Mouse (Mus musculus): ENCODE measurements around the gene Fhl4. TPM values are rescaled to one million over a fixed set of nuclear protein-coding genes. Genes with fewer than 3 reads are reported as not detected.

Gene Fhl4
- polyA plus RNA-seq, 1 experiment from 2014 or later = 2.9 TPM

DNA sequence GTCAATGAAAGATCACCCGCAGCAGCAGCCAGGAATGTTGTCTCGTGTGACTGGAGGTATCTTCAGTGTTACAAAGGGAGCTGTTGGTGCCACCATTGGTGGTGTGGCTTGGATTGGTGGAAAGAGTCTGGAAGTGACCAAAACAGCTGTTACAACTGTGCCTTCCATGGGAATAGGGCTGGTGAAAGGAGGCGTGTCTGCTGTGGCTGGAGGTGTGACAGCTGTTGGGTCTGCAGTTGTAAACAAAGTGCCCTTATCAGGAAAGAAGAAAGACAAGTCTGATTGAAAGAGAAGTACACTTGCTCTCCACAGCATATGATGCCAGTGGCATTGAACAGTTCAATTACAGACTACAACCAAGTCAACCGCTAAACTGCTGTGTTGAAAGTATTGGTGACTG lies 12.1 kb upstream of the Fhl4 start:
- H3K9me3 ChIP-seq (ENCODE audit: control insufficient read depth, low read length) = no peaks in the 10 kb centered on the region
- H3K4me1 ChIP-seq (ENCODE audit: control insufficient read depth, insufficient read depth, low read depth, low read length) = no peaks in the 10 kb centered on the region
- no peak overlapping the region for H3K9ac ChIP-seq (ENCODE audit: low read depth, low read length)
- H3K36me3 ChIP-seq (ENCODE audit: control insufficient read depth, insufficient read depth, low read length) = peaks cover 3% of the 10 kb centered on the region; the same call in 1 of the 2 replicates
- no peaks in the 10 kb centered on the region for H3K27me3 ChIP-seq (replicated peaks; ENCODE audit: control insufficient read depth, insufficient read depth, low read length)
- H3K4me3 ChIP-seq (ENCODE audit: low read length) = no peak overlapping the region
- ATAC-seq = no peak
- H3K4me2 ChIP-seq (ENCODE audit: low read length) = no peak overlapping the region
- 94% methylated on average over 4 of the region's 4 CpGs for WGBS
- no peak overlapping the region for H3K27ac ChIP-seq (ENCODE audit: low read depth, low read length)

DNA sequence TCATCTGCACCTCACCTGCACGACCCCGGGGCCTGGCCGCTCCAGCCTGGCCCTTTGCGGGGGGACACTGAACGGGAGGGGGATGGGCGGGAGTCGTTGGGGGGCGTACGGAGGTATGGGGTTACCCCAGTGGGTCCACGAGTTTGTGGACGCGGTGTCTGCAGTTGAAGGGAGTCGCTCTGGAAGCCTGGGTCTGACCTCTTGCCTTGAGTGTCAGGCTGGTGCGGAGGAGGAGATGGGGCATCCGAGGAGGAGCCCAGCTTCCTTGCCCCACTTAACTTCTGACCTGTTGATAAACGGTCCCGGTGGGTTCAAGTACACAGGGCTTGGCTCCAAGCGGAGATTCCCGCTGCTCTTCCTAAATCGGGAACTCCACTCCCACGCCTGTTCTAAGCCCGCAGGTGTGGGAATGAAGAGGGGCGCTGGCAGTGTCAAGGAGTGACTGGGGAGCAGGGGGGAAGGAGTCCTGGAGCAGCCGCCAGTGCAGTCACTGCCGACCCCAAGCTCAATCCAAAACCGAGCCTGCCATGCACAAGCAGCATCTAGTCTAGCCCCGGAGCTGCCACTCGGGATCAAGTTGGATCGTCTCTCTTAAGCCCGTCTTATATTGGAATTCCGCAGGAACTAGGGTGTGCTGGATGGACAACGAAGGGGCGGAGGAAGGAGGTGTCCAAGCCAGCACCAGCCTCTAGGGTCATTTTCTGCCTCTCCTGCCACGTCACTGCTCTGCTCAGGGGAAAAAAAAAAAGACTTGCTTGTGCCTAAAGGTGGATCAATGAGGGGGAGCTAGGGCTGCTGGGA lies 990 bp upstream of the Fhl4 start:
- Histone ChIP-seq H3K4me3 (ENCODE audit: low read length) (peak overlapping the region; percentile 90), H3K4me2 (ENCODE audit: low read length) (peak overlapping the region; percentile 95), H3K27me3 (replicated peaks; ENCODE audit: control insufficient read depth, insufficient read depth, low read length) (no peaks in the 10 kb centered on the region), H3K9ac (ENCODE audit: low read depth, low read length) (peak overlapping the region; percentile 92), H3K9me3 (ENCODE audit: control insufficient read depth, low read length) (no peaks in the 10 kb centered on the region), H3K4me1 (ENCODE audit: control insufficient read depth, insufficient read depth, low read depth, low read length) (peaks cover 18% of the 10 kb centered on the region), H3K27ac (ENCODE audit: low read depth, low read length) (peak overlapping the region; percentile 87), H3K36me3 (ENCODE audit: control insufficient read depth, insufficient read depth, low read length) (no peaks in the 10 kb centered on the region)
- 1% methylated on average over 34 of the region's 34 CpGs for WGBS
- peak; percentile 51 for ATAC-seq

DNA sequence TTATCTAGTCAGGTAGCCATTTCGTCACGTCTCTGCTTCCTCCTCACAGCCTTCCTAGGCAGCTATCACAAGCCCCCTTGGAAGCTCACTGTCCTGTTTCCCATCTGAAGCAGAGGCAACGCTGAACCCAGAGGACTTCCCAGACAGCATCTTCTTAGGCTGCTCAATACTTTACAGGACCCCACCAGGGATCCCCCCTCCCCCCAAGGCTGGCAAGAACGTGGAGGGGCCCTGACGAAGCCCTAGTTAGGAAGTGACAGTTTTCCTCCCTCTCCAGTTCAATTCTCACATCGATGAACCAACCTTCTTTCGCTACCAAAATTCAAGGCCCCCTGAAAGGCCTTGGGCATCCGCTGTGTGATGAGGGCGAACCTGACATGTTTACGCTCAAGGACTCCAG lies 454 bp downstream of the Fhl4 start:
- H3K4me2 ChIP-seq (ENCODE audit: low read length) = peak overlapping the region; percentile 70
- peak overlapping the region; percentile 88 for H3K27ac ChIP-seq (ENCODE audit: low read depth, low read length)
- no peaks in the 10 kb centered on the region for H3K9me3 ChIP-seq (ENCODE audit: control insufficient read depth, low read length)
- peak overlapping the region; percentile 92 for H3K9ac ChIP-seq (ENCODE audit: low read depth, low read length)
- H3K27me3 ChIP-seq (replicated peaks; ENCODE audit: control insufficient read depth, insufficient read depth, low read length) = no peaks in the 10 kb centered on the region
- no peaks in the 10 kb centered on the region for H3K36me3 ChIP-seq (ENCODE audit: control insufficient read depth, insufficient read depth, low read length)
- peak; percentile 60 for ATAC-seq
- H3K4me3 ChIP-seq (ENCODE audit: low read length) = peak overlapping the region; percentile 90
- 0% methylated on average over 10 of the region's 10 CpGs for WGBS
- peaks cover 18% of the 10 kb centered on the region for H3K4me1 ChIP-seq (ENCODE audit: control insufficient read depth, insufficient read depth, low read depth, low read length)

GRCm38 (mm10) chr10:85071605-85072152 lies 30.6 kb downstream of the Fhl4 start:
- Histone ChIP-seq H3K4me1 (ENCODE audit: control insufficient read depth, insufficient read depth, low read depth, low read length) (no peaks in the 10 kb centered on the region), H3K4me3 (ENCODE audit: low read length) (no peak overlapping the region), H3K9me3 (ENCODE audit: control insufficient read depth, low read length) (no peaks in the 10 kb centered on the region), H3K27me3 (replicated peaks; ENCODE audit: control insufficient read depth, insufficient read depth, low read length) (no peaks in the 10 kb centered on the region), H3K4me2 (ENCODE audit: low read length) (no peak overlapping the region), H3K9ac (ENCODE audit: low read depth, low read length) (no peak overlapping the region), H3K36me3 (ENCODE audit: control insufficient read depth, insufficient read depth, low read length) (no peaks in the 10 kb centered on the region), H3K27ac (ENCODE audit: low read depth, low read length) (no peak overlapping the region)
- WGBS = 59% methylated on average over 4 of the region's 4 CpGs
- no peak for ATAC-seq

- Histone ChIP-seq H3K9ac (ENCODE audit: low read depth, low read length) (no peak overlapping the region), H3K9me3 (ENCODE audit: control insufficient read depth, low read length) (no peaks in the 10 kb centered on the region), H3K27ac (ENCODE audit: low read depth, low read length) (no peak overlapping the region), H3K27me3 (replicated peaks; ENCODE audit: control insufficient read depth, insufficient read depth, low read length) (no peaks in the 10 kb centered on the region), H3K4me1 (ENCODE audit: control insufficient read depth, insufficient read depth, low read depth, low read length) (no peaks in the 10 kb centered on the region), H3K4me2 (ENCODE audit: low read length) (no peak overlapping the region), H3K36me3 (ENCODE audit: control insufficient read depth, insufficient read depth, low read length) (no peaks in the 10 kb centered on the region), H3K4me3 (ENCODE audit: low read length) (no peak overlapping the region)
- 79% methylated on average over 2 of the region's 2 CpGs for WGBS
- no peak for ATAC-seq
These were observed 47.4 kb downstream of the Fhl4 start for GRCm38 (mm10) chr10:85054876-85055275.

DNA sequence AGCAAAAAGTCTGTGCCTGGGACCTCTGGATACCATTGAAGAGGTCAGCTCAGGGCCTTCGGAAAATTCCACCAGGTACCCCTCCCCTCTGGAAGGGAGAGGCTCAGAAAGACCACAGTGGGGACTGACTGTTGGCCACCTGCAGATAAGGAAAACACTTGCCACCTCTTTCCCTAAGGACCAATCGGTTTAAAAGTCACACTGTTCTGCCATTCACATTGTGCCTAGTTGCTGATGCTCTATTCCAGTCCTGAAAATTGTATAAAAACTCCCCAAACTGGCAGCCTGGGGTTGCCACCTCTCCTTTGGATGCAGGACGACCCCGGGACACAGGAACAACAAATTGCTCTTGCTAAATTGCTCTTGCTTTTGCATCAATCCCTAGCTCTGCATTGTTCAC lies 49.8 kb downstream of the Fhl4 start:
- H3K9me3 ChIP-seq (ENCODE audit: control insufficient read depth, low read length) = no peaks in the 10 kb centered on the region
- WGBS = 32% methylated on average over 4 of the region's 4 CpGs
- no peak overlapping the region for H3K9ac ChIP-seq (ENCODE audit: low read depth, low read length)
- no peaks in the 10 kb centered on the region for H3K27me3 ChIP-seq (replicated peaks; ENCODE audit: control insufficient read depth, insufficient read depth, low read length)
- no peaks in the 10 kb centered on the region for H3K36me3 ChIP-seq (ENCODE audit: control insufficient read depth, insufficient read depth, low read length)
- no peak overlapping the region for H3K4me2 ChIP-seq (ENCODE audit: low read length)
- no peak overlapping the region for H3K27ac ChIP-seq (ENCODE audit: low read depth, low read length)
- no peak overlapping the region for H3K4me3 ChIP-seq (ENCODE audit: low read length)
- ATAC-seq = no peak
- H3K4me1 ChIP-seq (ENCODE audit: control insufficient read depth, insufficient read depth, low read depth, low read length) = no peaks in the 10 kb centered on the region

DNA sequence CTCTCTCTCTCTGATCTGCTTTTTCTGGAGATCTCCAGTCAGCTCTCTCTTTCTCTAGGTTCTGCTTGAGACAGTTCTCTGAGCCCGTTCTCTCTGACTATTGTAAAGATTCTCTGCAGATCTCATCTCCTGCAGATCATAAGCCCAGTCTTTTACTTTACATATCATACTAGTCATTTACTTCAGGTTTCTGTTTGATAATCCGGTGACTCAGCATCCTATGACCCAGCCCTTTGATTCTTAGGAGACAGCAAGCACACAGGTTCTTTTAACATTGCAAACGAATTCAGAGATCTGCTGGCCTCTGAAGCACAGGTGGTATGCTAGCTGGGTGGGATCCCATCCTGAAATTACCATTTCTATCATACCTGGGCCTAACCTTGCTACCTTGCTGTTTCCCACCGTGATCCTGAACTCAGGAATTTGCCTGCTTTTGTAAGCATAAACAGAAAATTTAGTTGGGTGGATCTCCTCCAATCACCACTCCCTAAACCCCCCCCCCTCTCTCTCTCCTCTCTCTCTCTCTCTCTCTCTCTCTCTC lies 51.6 kb downstream of the Fhl4 start:
- WGBS = 57% methylated on average over 4 of the region's 4 CpGs
- H3K9me3 ChIP-seq (ENCODE audit: control insufficient read depth, low read length) = no peaks in the 10 kb centered on the region
- no peak overlapping the region for H3K9ac ChIP-seq (ENCODE audit: low read depth, low read length)
- H3K4me3 ChIP-seq (ENCODE audit: low read length) = no peak overlapping the region
- no peak for ATAC-seq
- no peaks in the 10 kb centered on the region; the same call in 1 of the 2 replicates for H3K27me3 ChIP-seq (replicated peaks; ENCODE audit: control insufficient read depth, insufficient read depth, low read length)
- no peaks in the 10 kb centered on the region for H3K4me1 ChIP-seq (ENCODE audit: control insufficient read depth, insufficient read depth, low read depth, low read length)
- H3K36me3 ChIP-seq (ENCODE audit: control insufficient read depth, insufficient read depth, low read length) = no peaks in the 10 kb centered on the region
- no peak overlapping the region for H3K27ac ChIP-seq (ENCODE audit: low read depth, low read length)
- no peak overlapping the region for H3K4me2 ChIP-seq (ENCODE audit: low read length)

GRCm38 (mm10) chr10:85048008-85048407 lies 54.3 kb downstream of the Fhl4 start:
- Histone ChIP-seq H3K4me3 (ENCODE audit: low read length) (no peak overlapping the region), H3K4me1 (ENCODE audit: control insufficient read depth, insufficient read depth, low read depth, low read length) (peaks cover 4% of the 10 kb centered on the region), H3K36me3 (ENCODE audit: control insufficient read depth, insufficient read depth, low read length) (no peaks in the 10 kb centered on the region), H3K9ac (ENCODE audit: low read depth, low read length) (no peak overlapping the region), H3K27me3 (replicated peaks; ENCODE audit: control insufficient read depth, insufficient read depth, low read length) (no peaks in the 10 kb centered on the region; the same call in 1 of the 2 replicates), H3K4me2 (ENCODE audit: low read length) (no peak overlapping the region), H3K9me3 (ENCODE audit: control insufficient read depth, low read length) (no peaks in the 10 kb centered on the region), H3K27ac (ENCODE audit: low read depth, low read length) (no peak overlapping the region)
- no peak for ATAC-seq
- WGBS = 93% methylated on average over 8 of the region's 8 CpGs

- H3K4me2 ChIP-seq (ENCODE audit: low read length) = no peak overlapping the region
- 28% methylated on average over 5 of the region's 5 CpGs for WGBS
- no peak overlapping the region for H3K27ac ChIP-seq (ENCODE audit: low read depth, low read length)
- H3K9ac ChIP-seq (ENCODE audit: low read depth, low read length) = no peak overlapping the region
- H3K27me3 ChIP-seq (replicated peaks; ENCODE audit: control insufficient read depth, insufficient read depth, low read length) = peaks cover 3% of the 10 kb centered on the region
- H3K36me3 ChIP-seq (ENCODE audit: control insufficient read depth, insufficient read depth, low read length) = no peaks in the 10 kb centered on the region
- H3K9me3 ChIP-seq (ENCODE audit: control insufficient read depth, low read length) = no peaks in the 10 kb centered on the region
- no peak overlapping the region for H3K4me3 ChIP-seq (ENCODE audit: low read length)
- ATAC-seq = no peak
- H3K4me1 ChIP-seq (ENCODE audit: control insufficient read depth, insufficient read depth, low read depth, low read length) = peaks cover 4% of the 10 kb centered on the region
These were observed 55.7 kb downstream of the Fhl4 start for GRCm38 (mm10) chr10:85046585-85046984.
